ENCODE assay signal across 8 mouse cellular contexts in genomic region chr11:3452769-3453168, GRCm38 (mm10). TPM values are rescaled to one million over a fixed set of nuclear protein-coding genes. Genes with fewer than 3 reads are reported as not detected.
A peak's percentile ranks its signal among the peaks of the same experiment; 100 is the strongest.
DNase-seq lines count a peak whose midpoint lies in the region; ATAC-seq and TF ChIP-seq lines count a peak whose summit lies in the region.

No protein-coding gene starts in this region.

- TF ChIP-seq POLR2A in heart, adult 2 months (IDR thresholded peaks at IDR 0.05; ENCODE audit: insufficient read depth, low read depth, low read length) = no peak
- TF ChIP-seq POLR2A in olfactory bulb, adult 2 months (IDR thresholded peaks at IDR 0.05; ENCODE audit: insufficient read depth, low read depth, low read length) = no peak

- intact Hi-C loops in heart, adult 2 months (cut with DNase I) = loop anchor here (1.0 to 5.0 kb wide), 3 partner anchors 44 to 196 kb away; partner anchors contain the start of genes Morc2a and Pik3ip1
- intact Hi-C loops in heart, postnatal 36 days (cut with DNase I) = loop anchor here (2.0 kb wide), 2 partner anchors 44 to 66 kb away; partner anchors contain the start of gene Limk2

- H3K4me1 ChIP-seq in heart, adult 2 months (ENCODE audit: control insufficient read depth, insufficient read depth, low read length) = peaks cover 7% of the 10 kb centered on the region
- H3K4me1 ChIP-seq in liver, embryonic 15.5 days (replicated peaks) = peaks cover 35% of the 10 kb centered on the region
- peaks cover 6% of the 10 kb centered on the region; the same call in 1 of the 2 replicates for H3K4me1 ChIP-seq in olfactory bulb, adult 2 months (ENCODE audit: control insufficient read depth, insufficient read depth, low read length)

- peak; percentile 10 to 32 for DNase-seq in heart, adult 2 months
- no peak for DNase-seq in heart, postnatal 36 days
- DNase-seq in R1 (ENCODE audit: low read depth, low spot score) = peak; percentile 89
- peak; percentile 27 for DNase-seq in kidney, adult 18-20 months
- DNase-seq in urinary bladder, postnatal 36 days (ENCODE audit: low spot score in 2 of 2) = no peak

- TF ChIP-seq CTCF in heart, adult 2 months (IDR thresholded peaks at IDR 0.05) = no peak
- no peak for TF ChIP-seq CTCF in olfactory bulb, adult 2 months (IDR thresholded peaks at IDR 0.05; ENCODE audit: insufficient read depth, low read depth, low read length)

- peak; percentile 10; the same call in 1 of the 2 replicates for ATAC-seq in erythroid progenitor cell, adult 5-6 weeks (replicated peaks; ENCODE audit: low FRiP score, poor library complexity, severe bottlenecking)
- ATAC-seq in liver, embryonic 15.5 days (ENCODE audit: insufficient read depth) = peak; percentile 19

- no peaks in the 10 kb centered on the region for H3K36me3 ChIP-seq in heart, adult 2 months (ENCODE audit: control insufficient read depth, insufficient read depth, low read length)
- H3K36me3 ChIP-seq in liver, embryonic 15.5 days (replicated peaks) = 0 out of 2 replicates have a peak, but pooled peaks cover 11% of the 10 kb centered on the region

- 0% methylated on average over 8 of the region's 9 CpGs for WGBS in heart, adult 2 months
- WGBS in liver, embryonic 15.5 days (ENCODE audit: insufficient replicate concordance) = 0% methylated on average over 9 of the region's 9 CpGs
- WGBS in olfactory bulb, adult 2 months = under 1% methylated on average over 9 of the region's 9 CpGs

- peak overlapping the region; percentile 88 for H3K4me2 ChIP-seq in liver, embryonic 15.5 days

- no peaks in the 10 kb centered on the region for H3K27me3 ChIP-seq in heart, adult 2 months (ENCODE audit: control insufficient read depth, insufficient read depth, low read length)
- H3K27me3 ChIP-seq in liver, embryonic 15.5 days = no peaks in the 10 kb centered on the region

- H3K4me3 ChIP-seq in heart, adult 2 months = peak overlapping the region; percentile 65
- peak overlapping the region; percentile 71 for H3K4me3 ChIP-seq in liver, embryonic 15.5 days (replicated peaks)
- peak overlapping the region; percentile 60 for H3K4me3 ChIP-seq in olfactory bulb, adult 2 months (ENCODE audit: insufficient read depth, low read depth, low read length)

- no peak for TF ChIP-seq EP300 in heart, adult 2 months (IDR thresholded peaks at IDR 0.05; ENCODE audit: insufficient read depth, low read depth, low read length)

- H3K27ac ChIP-seq in heart, adult 2 months = peak overlapping the region; percentile 90
- peak overlapping the region; percentile 80 for H3K27ac ChIP-seq in liver, embryonic 15.5 days (replicated peaks)
- H3K27ac ChIP-seq in olfactory bulb, adult 2 months (ENCODE audit: insufficient read depth, low read depth, low read length) = peak overlapping the region; percentile 59

- 0 out of 2 replicates have a peak, but pooled peaks cover 3% of the 10 kb centered on the region for H3K79me2 ChIP-seq in heart, adult 2 months (replicated peaks; ENCODE audit: control insufficient read depth, insufficient read depth, low read length)

- peak overlapping the region; percentile 60 for H3K9ac ChIP-seq in heart, adult 2 months (ENCODE audit: low read depth, low read length)
- peak overlapping the region; percentile 66 for H3K9ac ChIP-seq in liver, embryonic 15.5 days

- H3K9me3 ChIP-seq in liver, embryonic 15.5 days (replicated peaks) = no peaks in the 10 kb centered on the region

RNA-seq across cellular contexts. Expression of gene Rnf185, which starts 0.6 kb away (rescaled TPM):
- 10 to 100 TPM; 19.9 to 21.6 TPM for total RNA-seq in heart, adult 2 months (2021)
- 23.0 and 35.2 TPM in 2 replicates for polyA plus RNA-seq in heart, adult 2 months (2012; rRNA removed)
- total RNA-seq in heart, postnatal 36 days (2021) = 10 to 100 TPM; 18.6 to 20.3 TPM
- 0.72 and 3.4 TPM in 2 replicates for total RNA-seq in erythroid progenitor cell, adult 5-6 weeks (2015; ENCODE audit: low replicate concordance)
- total RNA-seq in erythroid progenitor cell, adult 5-6 weeks (2017; ENCODE audit: low replicate concordance) = 0.23 and 0.77 TPM in 2 replicates
- 7.5 and 9.2 TPM in 2 replicates for polyA plus RNA-seq in liver, embryonic 15.5 days (2015; fragmentation: Nextera tagmentation; extraction: Ambion mirVana)
- polyA plus RNA-seq in olfactory bulb, adult 2 months (2012; ENCODE audit: insufficient read depth, insufficient read length, low replicate concordance, missing spikeins) = not detected in 2 replicates

RNA-seq across cellular contexts. Expression of gene Pla2g3, which starts 35.3 kb away (rescaled TPM):
- under 1 TPM in 1 of 2 experiments, not detected in 1; 0.09 TPM for total RNA-seq in heart, adult 2 months (2021)
- 0.23 and 0.25 TPM in 2 replicates for polyA plus RNA-seq in heart, adult 2 months (2012; rRNA removed)
- total RNA-seq in heart, postnatal 36 days (2021) = not detected
- total RNA-seq in erythroid progenitor cell, adult 5-6 weeks (2015; ENCODE audit: low replicate concordance) = not detected in 2 replicates
- not detected in 2 replicates for total RNA-seq in erythroid progenitor cell, adult 5-6 weeks (2017; ENCODE audit: low replicate concordance)
- 0.06 and 0.07 TPM in 2 replicates for polyA plus RNA-seq in liver, embryonic 15.5 days (2015; fragmentation: Nextera tagmentation; extraction: Ambion mirVana)
- polyA plus RNA-seq in olfactory bulb, adult 2 months (2012; ENCODE audit: insufficient read depth, insufficient read length, low replicate concordance, missing spikeins) = not detected in 2 replicates

RNA-seq across cellular contexts. Expression of gene Limk2, which starts 43.8 kb away (rescaled TPM):
- 10 to 100 TPM; 16.4 to 17.1 TPM for total RNA-seq in heart, adult 2 months (2021)
- polyA plus RNA-seq in heart, adult 2 months (2012; rRNA removed) = 39.5 and 41.8 TPM in 2 replicates
- total RNA-seq in heart, postnatal 36 days (2021) = 10 to 100 TPM; 17.6 to 24.8 TPM
- 5.0 and 12.6 TPM in 2 replicates for total RNA-seq in erythroid progenitor cell, adult 5-6 weeks (2015; ENCODE audit: low replicate concordance)
- total RNA-seq in erythroid progenitor cell, adult 5-6 weeks (2017; ENCODE audit: low replicate concordance) = 9.1 and 16.8 TPM in 2 replicates
- 7.6 and 9.0 TPM in 2 replicates for polyA plus RNA-seq in liver, embryonic 15.5 days (2015; fragmentation: Nextera tagmentation; extraction: Ambion mirVana)
- polyA plus RNA-seq in olfactory bulb, adult 2 months (2012; ENCODE audit: insufficient read depth, insufficient read length, low replicate concordance, missing spikeins) = not detected in 2 replicates

RNA-seq across cellular contexts. Expression of gene Inpp5j, which starts 51.9 kb away (rescaled TPM):
- 10 to 100 TPM; 23.4 to 23.6 TPM for total RNA-seq in heart, adult 2 months (2021)
- 20.1 and 22.2 TPM in 2 replicates for polyA plus RNA-seq in heart, adult 2 months (2012; rRNA removed)
- 10 to 100 TPM; 15.7 to 25.8 TPM for total RNA-seq in heart, postnatal 36 days (2021)
- total RNA-seq in erythroid progenitor cell, adult 5-6 weeks (2015; ENCODE audit: low replicate concordance) = 1.3 TPM in 1 of 2 replicates, not detected in the other
- not detected in 2 replicates for total RNA-seq in erythroid progenitor cell, adult 5-6 weeks (2017; ENCODE audit: low replicate concordance)
- 0.89 and 0.90 TPM in 2 replicates for polyA plus RNA-seq in liver, embryonic 15.5 days (2015; fragmentation: Nextera tagmentation; extraction: Ambion mirVana)
- polyA plus RNA-seq in olfactory bulb, adult 2 months (2012; ENCODE audit: insufficient read depth, insufficient read length, low replicate concordance, missing spikeins) = not detected in 2 replicates

Comparison
In these comparisons a context has a peak if more than half of its experiments do, and no peak if none do; other contexts are left out.
1. DNase-seq: peak in heart, adult 2 months (2 of 2), R1 (single experiment) and kidney, adult 18-20 months (single experiment); none in heart, postnatal 36 days (0 of 2) and urinary bladder, postnatal 36 days (0 of 2).
2. RNA of gene Rnf185, which starts 0.6 kb away (total RNA-seq): 19.9 to 21.6 TPM in heart, adult 2 months and 18.6 to 20.3 TPM in heart, postnatal 36 days; 0.23 to 3.4 TPM in erythroid progenitor cell, adult 5-6 weeks; every median in the first group is over 4 times any median in the second.
3. Peak in every context shown above with its lines, with median percentiles within 50 percentile points of each other: H3K27ac ChIP-seq and H3K4me3 ChIP-seq.